Mouse (Mus musculus) adrenal gland, adult 8-10 months (tissue): ENCODE measurements around the gene Eed. TPM values are rescaled to one million over a fixed set of nuclear protein-coding genes. Genes with fewer than 3 reads are reported as not detected.
"Not testable (repeated sequence)": the region's sequence is repeated elsewhere in the genome, so short reads cannot be mapped to it uniquely, and the experiment has no call there.

Experiments
- DNase-seq: peaks from one replicate; pipeline ENCODE4 v3.0.0; 2022
- total RNA-seq, 4 experiments: library from RNA; stranded (reverse); gene quantifications; 2 replicates each; pipeline ENCODE4 v1.2.4; 2022

Gene Eed
- 10 to 100 TPM; 44.8 to 61.1 (median 52.2) TPM for total RNA-seq

DNA sequence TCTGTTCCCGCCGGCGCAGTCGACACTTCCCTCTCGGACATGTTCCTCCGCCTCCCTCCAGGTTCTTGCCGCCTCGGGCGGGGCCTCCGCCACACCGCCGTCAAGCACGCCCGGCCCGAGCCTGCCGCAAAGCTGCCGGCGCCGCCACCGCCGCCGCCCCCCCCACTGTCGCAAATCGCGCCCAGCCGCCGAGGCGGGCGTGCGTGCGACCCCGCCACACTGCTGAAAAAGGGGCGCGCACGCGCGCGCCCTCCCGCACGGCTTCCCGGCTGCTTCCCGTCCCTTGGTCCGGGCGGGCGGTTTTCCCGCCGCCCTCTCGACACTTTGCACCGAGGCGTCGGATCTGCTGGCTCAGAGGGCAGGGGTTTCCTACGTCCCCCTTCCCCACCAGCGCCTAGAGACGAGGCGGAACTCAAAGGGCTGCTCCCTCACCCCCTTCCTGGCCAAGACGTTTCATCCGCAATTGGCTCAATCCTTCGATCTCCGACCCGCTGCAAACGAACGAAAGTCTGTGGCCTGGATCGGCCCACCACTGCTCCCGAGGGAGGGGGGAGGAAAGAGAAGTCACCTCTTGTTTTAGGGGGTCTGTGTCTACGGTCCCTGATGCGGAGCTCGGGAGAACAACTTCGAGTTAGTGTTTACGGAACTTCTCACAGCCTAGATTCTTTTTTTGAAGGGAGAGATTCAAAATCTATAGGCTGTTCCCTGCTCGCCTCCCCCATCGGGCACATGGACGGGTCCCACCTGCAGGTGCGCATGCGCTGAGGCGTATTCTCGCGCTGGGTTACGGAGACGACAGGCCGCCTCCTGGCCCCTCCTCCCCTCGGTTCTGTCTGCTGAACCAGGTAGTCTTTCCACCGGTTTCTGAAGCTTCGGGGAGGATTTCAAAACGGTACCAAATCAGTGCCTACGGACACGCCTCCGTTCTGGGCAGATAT lies at the start of gene Eed:
TSS of gene Eed (minus strand) at position 499 of the 938 bp plus-strand sequence.
- DNase-seq, result peak; percentile 90

DNA sequence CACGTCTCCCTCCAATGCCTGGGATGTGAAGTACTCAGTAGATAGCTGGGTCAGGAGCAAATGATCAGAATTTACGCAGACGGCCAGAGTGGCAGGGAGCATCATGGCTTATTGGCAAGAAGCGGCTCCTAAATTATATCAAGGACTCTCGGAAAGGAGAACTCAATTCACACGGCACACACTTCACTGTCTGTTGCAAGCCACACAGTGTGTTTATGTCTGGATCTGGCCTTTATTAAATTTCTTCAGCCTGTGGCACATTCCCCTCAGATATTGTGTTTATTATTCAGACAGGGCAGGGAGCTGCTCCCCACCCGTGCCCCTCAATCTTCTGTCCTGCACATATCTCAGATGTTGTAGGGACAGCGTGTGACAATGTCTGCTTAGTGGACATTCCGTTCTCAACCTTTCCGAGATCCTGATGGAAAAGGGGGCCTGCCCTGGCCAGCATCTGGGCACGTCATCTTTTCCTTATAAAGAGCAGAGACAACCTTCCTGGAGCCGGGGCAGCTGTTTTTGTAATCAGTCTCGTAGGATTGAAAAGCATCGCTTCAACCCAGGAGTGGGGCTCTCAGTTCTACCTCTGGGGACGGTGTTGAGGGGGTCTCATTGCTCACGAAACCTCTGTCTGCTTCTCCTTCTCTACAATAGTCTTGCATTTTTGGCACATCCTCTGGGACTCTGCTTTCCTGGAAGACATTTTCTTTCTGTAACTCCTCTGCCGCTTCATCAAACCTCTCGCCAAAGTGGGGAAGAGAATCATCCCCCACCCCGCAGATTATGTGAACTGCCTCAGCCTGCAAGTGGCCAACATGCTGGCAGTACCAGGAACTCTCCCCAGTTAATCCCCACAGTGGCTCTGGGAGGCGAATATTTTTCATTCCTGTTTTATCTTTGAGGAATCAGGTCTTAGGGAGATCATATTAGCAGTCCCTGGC lies 49.0 kb upstream of the Eed start:
- no peak for DNase-seq

DNA sequence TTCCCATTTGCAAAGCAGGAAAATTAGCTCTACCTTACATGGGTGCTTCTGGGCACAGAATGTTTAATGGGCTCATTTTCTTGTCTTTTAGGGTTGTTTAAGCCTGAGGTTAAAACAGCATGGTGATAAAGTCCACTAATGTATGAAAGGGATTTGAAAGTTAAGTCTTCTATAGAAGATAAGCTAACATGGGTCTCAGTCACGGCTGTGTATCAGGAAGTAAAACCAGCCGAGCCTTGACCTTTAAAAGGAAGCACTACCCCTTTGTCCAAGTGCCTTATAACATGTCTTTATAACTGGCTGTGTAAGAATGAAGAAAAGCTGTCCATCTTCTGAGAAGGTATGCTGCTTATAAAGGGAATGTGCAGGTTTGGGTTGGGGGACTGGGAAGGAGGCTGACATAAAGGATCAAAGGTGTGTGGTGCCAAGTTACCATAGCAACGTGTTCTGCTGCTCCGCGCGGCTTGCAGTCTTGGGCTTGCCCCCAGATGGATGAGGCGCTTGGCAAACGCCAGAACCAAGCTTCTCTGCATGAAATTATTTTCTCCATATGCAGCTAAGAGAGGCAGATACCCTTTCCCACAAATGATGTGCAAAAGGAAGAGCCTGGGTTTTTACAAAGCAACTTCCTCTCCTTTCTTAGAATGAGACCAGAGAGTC lies 48.2 kb upstream of the Eed start:
- no peak for DNase-seq

DNA sequence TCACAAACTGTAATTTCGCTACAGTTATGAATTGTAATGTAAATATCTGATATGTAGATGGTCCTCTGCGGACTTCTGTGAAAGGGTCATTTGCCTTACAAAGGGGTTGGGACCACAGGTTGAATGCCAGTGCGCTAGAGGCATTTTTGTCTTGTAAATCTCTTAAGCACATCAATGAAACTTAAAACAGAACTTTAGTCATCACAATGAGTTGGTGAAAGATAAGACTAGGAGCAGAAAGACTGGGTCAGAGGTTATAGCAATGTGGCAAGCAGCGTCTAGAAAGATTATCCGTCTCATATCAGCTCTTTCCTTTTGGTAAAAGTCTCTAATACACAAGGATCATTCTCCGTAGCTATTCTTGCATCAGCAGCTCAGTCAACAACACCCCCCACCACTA lies 44.2 kb upstream of the Eed start:
- DNase-seq, result no peak

DNA sequence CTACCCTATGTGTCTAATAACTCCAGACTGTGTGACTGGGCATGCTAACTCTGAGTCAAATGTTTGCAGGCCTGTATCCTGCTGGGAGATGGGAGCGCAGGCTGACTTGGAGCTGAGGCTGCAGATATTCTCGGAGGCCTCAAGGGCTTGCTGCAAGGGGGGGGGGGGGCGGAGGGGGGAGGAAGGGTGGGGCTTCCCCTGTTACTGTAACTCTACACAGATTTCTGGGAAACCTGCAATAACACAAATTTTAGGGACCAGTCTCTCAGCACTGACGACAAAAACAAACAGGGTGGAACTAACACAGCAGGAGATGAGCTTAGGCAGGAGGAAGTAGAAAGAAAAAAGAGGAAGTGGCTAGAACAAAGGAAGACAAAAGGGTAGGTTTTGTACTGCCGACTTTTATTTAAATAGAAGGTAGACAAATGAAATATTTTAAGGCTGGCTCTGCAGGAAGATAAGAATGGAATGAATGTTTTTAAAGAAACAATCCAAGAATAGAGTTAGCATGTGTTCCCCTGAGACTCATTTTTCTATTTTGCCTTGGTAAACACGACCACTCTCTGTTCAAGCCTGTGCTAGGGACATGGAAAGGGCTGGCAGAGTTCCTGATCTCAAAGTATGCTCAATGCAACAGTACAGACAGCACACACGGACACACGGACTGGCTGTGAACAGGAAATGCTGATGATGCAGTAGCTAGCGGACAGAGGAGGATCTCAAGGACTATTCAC lies 42.4 kb upstream of the Eed start:
- no peak for DNase-seq

DNA sequence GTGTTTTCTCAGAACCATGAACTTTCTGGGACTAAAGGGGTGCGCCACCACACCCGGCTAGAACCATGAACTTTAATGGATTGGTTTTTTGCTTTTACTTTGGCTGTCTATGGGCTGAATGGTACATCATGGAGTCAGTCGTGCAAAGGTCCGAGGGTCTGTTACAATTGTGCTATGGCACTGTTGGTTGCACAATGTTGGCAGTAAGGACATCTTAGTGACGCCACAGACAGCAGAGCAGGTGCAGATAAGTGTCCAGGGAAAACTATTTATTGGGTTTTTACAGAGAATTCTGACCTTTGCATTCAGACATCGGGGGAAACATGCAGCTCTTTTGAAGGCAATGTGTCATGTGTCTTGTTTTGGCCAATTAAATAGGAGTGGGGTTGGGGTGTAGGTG lies 39.5 kb upstream of the Eed start:
- no peak for DNase-seq

DNA sequence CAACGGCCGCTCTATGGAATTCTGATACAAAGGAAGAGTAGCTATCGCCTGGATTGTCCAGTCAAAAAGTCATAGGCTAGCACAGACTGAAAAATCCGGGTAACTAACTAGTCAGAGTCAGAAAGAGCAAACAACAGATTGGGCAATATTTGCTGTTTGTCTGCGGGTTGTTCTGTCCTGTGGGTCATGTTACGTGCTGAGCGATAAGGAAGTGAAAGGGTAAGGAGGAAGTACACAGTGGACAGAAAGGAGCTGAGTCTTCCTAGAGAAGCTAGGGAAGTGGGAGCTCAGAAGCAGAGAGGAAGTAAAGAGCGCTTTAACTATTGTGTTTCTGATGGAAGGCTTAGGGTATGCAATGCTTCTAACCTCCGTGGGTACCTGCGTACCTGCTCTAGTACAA lies 38.8 kb upstream of the Eed start:
- DNase-seq, result no peak

DNA sequence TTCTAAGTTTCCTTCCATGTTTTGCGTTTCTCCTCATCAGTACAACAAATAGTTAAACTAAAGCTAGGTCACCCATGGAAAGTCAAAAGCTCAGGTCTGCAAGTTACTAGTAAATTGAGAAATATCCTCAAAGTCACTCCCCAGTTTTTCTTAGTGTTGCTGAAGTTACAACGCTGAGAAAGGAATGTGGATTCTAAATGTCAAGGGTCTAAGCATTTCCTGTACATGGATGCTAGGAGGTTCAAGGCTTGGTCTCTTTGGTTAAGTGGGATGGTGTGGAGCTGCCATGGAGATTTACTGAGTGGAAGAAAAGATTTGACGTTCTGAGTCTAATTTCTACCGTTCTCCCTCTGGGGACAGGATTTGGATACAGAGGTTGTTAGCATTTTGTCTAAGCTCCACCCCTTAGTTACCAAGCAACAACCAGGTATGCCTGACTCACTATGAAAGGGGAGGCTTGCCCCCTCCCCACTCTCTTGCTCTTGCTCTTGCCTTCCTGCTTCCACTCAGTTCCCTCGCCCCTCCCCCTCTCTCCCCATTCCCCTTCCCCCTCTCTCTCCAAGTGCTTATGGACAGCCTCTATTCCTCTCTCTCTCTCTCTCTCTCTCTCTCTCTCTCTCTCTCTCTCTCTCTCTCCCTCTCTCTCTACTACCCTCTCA lies 36.3 kb upstream of the Eed start:
- DNase-seq, result no peak

DNA sequence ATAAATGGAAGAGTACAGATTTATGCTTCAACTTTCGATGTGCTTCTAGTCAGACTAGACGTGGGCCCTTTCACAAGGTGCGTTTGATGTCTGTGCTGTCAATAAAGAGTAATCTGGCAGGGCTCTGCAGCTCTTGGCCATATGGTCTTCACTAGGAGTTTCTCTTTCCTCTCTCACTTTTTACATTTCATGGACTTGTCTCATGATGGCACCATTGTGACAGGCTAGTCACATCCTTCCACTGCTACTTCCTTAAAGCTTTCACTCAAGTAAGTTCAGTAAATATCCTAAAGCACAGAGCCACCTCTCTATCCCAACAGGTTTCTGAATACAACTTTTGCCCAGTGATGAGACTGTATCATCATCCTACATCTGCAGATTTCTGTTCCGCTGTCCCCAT lies 35.7 kb upstream of the Eed start:
- DNase-seq, result no peak

DNA sequence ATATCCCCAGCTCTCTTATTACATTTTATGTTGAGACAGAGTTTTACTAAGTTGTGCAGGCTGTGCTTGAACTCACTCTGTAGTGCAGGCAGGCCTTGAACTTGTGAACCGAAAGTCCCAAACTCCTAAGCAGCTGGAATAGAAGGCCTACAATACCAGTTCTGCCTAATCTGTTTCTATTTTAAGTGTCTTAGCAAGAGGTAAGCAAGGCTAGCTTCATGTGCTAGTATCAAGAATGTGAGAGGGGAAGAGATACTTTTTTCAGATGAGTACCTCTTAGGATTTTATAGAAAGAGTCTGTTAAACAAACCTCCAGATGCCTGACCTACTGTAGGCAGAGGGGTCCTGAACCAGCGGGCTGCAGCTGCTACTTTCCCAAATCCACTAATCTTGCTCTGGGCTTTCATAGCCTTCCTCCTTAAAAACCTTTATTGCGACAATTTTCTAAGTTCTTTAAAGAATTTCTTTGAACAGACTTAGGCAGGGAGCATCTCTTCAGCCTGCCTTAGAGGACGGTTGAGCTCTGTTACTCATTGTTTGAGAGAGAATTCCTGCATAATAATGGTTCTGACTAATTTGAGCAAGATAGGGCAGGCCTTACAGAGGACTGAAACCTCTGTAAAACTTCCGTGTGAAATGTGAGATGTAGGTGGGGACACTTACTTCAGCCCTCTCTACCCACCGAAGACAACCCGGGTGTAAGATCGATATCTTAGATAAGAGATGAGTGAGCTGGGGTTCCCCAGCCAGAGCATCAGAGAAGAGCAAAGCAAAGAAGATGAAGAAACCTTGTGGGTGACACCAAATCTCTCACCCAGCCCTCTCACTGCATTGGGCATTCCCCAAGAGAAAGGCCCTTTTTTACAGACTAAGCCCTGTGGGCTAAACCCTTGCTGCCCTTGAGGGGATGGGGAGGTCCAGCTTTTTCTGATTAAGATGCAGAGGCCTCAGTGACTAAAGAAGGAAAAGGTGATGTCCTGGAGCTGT lies 26.2 kb upstream of the Eed start:
- DNase-seq, result no peak

DNA sequence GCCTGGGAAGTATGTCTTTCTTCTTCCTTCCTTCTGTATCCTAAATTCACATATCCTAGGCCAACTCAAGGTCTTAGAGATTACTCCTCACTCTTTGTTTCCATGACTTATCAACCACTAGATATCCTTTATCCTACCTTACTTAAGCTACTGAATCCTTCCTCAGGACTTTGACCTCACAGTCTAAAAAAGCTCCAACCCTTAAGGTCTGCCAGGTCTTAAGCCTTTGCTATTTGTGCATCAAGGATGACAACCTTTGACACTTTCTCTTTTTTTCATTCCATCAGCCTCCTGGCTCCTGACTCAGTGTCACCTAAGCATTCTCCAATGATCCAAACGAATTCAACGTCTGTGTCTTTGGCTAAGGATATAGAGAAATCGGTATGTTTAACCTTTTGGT lies 24.0 kb upstream of the Eed start:
- DNase-seq, result no peak

DNA sequence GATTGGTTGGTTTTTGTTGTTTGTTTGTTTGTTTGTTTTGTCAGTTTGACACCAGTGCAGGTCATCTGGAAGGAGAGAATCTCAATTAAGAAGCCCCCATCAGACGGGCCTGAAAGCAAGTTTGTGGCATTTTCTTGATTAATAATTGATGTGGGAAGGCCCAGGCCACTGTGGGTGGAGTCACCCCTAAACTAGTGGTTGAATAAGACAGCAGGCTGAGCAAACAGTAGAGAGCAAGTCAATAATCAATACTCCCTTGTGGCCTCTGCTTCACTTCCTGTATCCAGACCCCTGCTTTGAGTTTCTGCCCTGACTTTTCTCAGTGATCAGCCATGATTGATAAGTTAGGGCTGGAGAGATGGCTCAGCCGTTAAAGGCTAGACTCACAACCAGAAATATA lies 21.6 kb upstream of the Eed start:
- DNase-seq, result no peak

DNA sequence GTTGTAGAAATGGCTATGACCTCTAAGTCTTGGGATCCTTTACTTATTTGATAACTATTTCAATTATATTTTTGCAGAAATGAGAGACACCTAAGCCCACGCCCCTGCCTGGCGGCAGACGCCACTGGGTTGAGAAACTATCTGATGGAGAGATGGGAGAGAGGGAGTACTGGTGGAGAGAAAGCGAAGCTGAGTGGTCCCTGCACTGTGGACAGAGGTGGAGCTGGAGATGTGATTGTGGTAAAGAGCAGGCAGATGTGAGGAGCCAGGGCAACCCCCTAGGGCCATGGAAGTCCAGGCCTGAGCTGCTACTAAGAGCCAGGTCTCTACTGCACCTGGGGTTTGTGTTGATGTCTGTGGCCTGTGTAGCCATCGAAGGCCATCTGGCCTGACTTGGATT lies 18.7 kb upstream of the Eed start:
- no peak for DNase-seq

DNA sequence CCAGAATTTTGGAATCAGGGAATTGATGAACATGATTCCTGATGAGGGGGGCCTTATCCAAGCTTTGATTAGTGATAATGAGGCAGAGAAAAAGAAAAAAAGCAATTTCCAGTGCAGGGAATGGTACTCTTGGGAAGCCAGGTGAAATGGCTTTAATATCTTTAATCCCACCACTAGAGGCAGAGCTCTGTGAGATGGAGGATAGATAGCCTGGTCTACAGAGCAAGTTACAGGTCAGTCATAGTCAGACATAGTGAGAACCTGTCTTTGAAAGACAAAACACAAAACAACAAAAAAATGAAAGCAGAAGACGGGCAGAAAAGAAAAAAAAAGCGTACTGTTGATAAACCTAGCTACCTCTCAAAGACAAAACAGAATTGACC lies 17.8 kb upstream of the Eed start:
- no peak for DNase-seq

DNA sequence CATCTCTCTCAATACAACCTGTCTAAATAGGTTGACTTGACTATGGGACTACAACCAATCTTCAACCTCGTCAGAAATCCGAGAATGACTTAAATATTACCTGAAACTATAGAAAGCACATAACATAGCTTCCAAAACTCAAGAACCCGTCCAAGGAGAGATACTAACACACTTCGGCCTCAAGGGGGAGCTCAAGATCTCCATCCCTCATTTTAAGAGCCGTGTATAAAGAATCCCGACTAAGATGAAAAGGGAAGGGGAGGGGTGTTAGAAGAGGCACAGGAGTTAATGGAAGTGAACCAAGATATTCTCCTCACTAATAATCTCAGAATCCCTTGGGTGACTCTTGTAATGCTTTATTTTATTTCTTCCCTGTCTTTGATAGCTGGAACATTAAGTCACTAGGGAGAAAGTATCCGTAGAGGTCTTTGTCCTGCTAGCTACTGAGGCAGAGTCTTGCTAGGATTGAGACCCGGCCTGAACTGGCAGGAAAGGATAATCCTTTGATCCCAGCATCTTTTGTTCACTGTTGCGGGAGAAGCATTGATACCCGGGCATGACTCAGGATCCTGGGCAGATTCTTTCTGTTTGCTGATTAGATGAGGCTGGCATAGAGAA lies 17.3 kb upstream of the Eed start:
- DNase-seq, result no peak

DNA sequence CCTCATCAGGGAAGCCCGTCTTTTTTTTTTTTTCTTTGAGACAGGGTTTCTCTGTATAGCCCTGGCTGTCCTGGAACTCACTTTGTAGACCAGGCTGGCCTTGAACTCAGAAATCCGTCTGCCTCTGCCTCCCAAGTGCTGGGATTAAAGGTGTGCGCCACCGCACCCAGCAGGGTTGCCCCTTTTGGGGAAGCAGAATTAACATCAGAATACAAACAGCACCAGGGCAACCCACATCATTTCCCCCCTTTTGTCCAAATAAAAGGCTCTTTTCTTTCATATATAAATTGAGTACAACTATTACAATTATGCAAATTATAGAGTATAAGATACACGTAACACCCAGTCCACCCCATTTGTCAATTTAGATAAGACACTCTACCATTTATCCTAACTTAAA lies 16.7 kb upstream of the Eed start:
- not testable (repeated sequence) for DNase-seq

DNA sequence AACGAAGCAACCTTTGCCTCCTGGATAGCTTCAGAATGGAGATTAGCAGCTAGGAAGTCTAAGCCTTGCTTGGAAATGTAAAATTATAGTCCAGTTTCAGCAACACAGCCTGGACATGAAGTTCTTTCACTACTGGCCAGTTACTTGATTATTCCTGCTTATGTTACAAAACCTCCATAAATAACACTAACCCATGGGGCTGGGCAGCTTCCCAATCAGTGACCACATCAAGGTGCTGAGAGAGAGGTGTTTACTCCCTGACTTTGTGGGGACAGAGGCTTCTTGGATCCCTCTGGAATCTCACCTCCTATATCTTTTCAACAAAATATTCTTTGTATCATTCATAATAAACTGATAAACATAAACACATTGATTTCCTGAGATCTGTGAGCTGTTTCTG lies 12.3 kb upstream of the Eed start:
- no peak for DNase-seq

DNA sequence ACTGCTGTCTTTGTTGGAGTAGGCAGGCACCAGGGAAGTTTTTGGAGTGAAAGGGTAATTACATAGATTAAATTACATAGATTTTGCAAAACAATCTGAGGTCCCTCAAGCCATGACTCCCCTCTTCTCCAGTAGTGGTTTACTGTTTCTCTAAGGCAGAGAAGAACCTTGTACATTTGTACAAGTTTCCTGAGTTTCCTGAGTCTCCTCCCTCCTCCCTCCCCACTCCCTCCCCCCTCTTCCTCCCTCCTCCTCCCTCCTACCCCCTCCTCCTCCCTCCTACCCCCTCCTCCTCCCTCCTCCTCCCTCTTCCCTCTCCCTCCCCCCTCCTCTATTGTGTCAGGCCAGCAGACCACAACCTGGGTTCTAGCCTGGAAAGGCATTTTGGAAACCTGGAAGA lies 3.6 kb upstream of the Eed start:
- no peak for DNase-seq

DNA sequence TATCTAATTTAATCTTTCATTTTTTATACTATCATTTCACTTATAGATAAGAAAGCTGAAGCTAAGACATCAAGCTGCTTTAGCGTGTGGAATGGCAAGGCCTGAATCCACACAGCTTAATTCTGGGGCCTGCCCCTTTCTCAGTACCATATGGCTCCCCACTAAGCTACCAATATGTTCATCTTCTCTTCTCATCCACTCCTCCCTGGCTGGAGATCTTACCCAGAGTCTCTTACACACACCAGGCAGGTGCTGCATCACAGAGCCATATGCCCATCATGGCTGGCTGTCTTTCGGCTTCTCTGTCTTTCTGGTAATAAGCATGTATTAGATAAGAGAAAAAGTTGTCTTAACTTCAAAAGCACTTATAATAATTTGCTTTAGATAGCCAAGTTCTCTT lies 2.7 kb upstream of the Eed start:
- DNase-seq, result no peak

DNA sequence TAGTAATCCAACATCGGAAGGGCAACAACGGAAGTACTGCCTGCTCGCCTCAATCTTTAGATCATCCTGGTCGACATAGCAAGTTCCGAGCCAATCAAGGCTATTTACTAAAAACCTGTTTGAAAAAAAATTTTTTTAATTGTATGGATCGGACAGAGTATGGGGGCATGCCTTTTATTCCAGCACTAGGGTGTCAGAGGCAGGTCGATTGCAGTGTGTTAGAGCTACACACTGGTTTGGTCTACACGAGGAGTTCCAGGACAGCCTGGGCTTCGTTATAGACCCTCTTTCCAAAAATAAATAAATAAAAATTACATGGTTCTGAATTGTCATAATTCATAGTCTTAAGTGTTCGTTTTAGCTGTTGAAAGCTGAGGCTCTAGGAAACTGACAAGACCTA lies 774 bp upstream of the Eed start:
- no peak for DNase-seq
